Mouse (Mus musculus) intestine, embryonic 14.5 days (tissue): ENCODE data around the gene Mansc1. TPM values are rescaled to one million over a fixed set of nuclear protein-coding genes. Genes with fewer than 3 reads are reported as not detected.

Source experiments
- ATAC-seq: fragments of 200-750 bp; cut with Nextera tagmentation; replicated peaks from 2 replicates; pipeline ENCODE4 v1.8.0; 2017; ENCODE audit warnings: low read depth, moderate number of reproducible peaks, moderate TSS enrichment, moderate library complexity; ENCODE audit not compliant: low FRiP score, low TSS enrichment
- DNase-seq: peaks from one replicate; pipeline ENCODE4 v3.0.0-alpha.2; 2018; ENCODE audit warnings: low spot score
- H3K27ac ChIP-seq: fragments of 300-500 bp; sonication (generic); 2 replicates; pipeline ENCODE4 v1.5.1; 2014; ENCODE audit warnings: low read depth, mild to moderate bottlenecking, control low read depth
- H3K27me3 ChIP-seq: fragments of 300-500 bp; sonication (generic); replicated peaks from 2 replicates; pipeline ENCODE4 v1.6.1; 2014; ENCODE audit warnings: low read length, control low read depth; ENCODE audit not compliant: control insufficient read depth, insufficient read depth
- H3K36me3 ChIP-seq: fragments of 300-500 bp; sonication (generic); 2 replicates; pipeline ENCODE4 v1.6.1; 2014; ENCODE audit warnings: low read length, control low read depth; ENCODE audit not compliant: control insufficient read depth, insufficient read depth
- H3K4me1 ChIP-seq: fragments of 300-500 bp; sonication (generic); replicated peaks from 2 replicates; pipeline ENCODE4 v1.6.1; 2014; ENCODE audit warnings: low read length, control low read depth, mixed read lengths; ENCODE audit not compliant: control insufficient read depth, insufficient read depth
- H3K4me2 ChIP-seq: fragments of 300-500 bp; sonication (generic); 2 replicates; pipeline ENCODE4 v1.6.1; 2014; ENCODE audit warnings: low read length
- H3K4me3 ChIP-seq: fragments of 300-500 bp; sonication (generic); 2 replicates; pipeline ENCODE4 v1.5.1; 2014; ENCODE audit warnings: low read depth, low read length, control low read depth, mixed read lengths
- H3K9ac ChIP-seq: fragments of 300-500 bp; sonication (generic); 2 replicates; pipeline ENCODE4 v1.6.1; 2014; ENCODE audit warnings: mild to moderate bottlenecking, low read length
- H3K9me3 ChIP-seq: fragments of 300-500 bp; sonication (generic); 2 replicates; pipeline ENCODE4 v1.6.1; 2016; ENCODE audit warnings: low read length, control low read depth; ENCODE audit not compliant: control insufficient read depth
- WGBS: fragments of 180-500 bp; shearing (Covaris S2); extraction: QIAGEN DNeasy Blood & Tissue Kit; methylation state at CpG from one replicate; pipeline ENCODE4 v1.1.7; 2014; 5-methylcytosine and 5-hydroxymethylcytosine counted together
- polyA plus RNA-seq: library from polyadenylated mRNA; unstranded; fragments of >200 nt; fragmentation: Nextera tagmentation; extraction: Ambion mirVana; gene quantifications from 2 replicates; pipeline ENCODE4 v1.2.1, GENCODE M21; 2014

Gene Mansc1
- polyA plus RNA-seq, 1 experiment from 2014 or later = 6.2 TPM

- Histone ChIP-seq H3K4me2 (no peak overlapping the region), H3K4me3 (no peak overlapping the region), H3K9me3 (no peaks in the 10 kb centered on the region), H3K4me1 (peaks cover 24% of the 10 kb centered on the region), H3K27ac (no peak overlapping the region), H3K9ac (no peak overlapping the region), H3K27me3 (no peaks in the 10 kb centered on the region), H3K36me3 (no peaks in the 10 kb centered on the region)
- ATAC-seq = no peak
- no peak for DNase-seq
- 79% methylated on average over 3 of the region's 3 CpGs for WGBS
Measured at GRCm38 (mm10) chr6:134559635-134560034, 72.7 kb downstream of the Mansc1 start.

Other genes with a start within 250 kb of the Mansc1 start
- gene Bcl2l14, start 236.2 kb downstream of the Mansc1 start, polyA plus RNA-seq = 2.9 and 3.1 TPM in 2 replicates
- gene Lrp6, start 65.5 kb downstream of the Mansc1 start, polyA plus RNA-seq = 35.0 and 36.2 TPM in 2 replicates
- gene Borcs5, start 7.0 kb upstream of the Mansc1 start, polyA plus RNA-seq = 15.1 and 17.6 TPM in 2 replicates
- 20.0 and 23.4 TPM in 2 replicates for gene Dusp16, start 160.1 kb upstream of the Mansc1 start, polyA plus RNA-seq
- 2.3 and 2.4 TPM in 2 replicates for gene Crebl2, start 197.7 kb upstream of the Mansc1 start, polyA plus RNA-seq